Mouse (Mus musculus) CH12.LX (cell line): Measurements from ENCODE around the gene Cfap46. TPM values are rescaled to one million over a fixed set of nuclear protein-coding genes. Genes with fewer than 3 reads are reported as not detected.

Source experiments
- DNase-seq: peaks from one replicate; pipeline ENCODE4 v3.0.0-alpha.2; 2013; ENCODE audit errors: extremely low read depth
- H3K27ac ChIP-seq: 2 replicates; pipeline ENCODE4 v1.5.1; 2012; ENCODE audit warnings: low read depth, mild to moderate bottlenecking, control low read depth, moderate library complexity; ENCODE audit not compliant: insufficient read depth
- H3K27me3 ChIP-seq: replicated peaks from 2 replicates; pipeline ENCODE3; 2012; ENCODE audit warnings: inconsistent platforms
- H3K36me3 ChIP-seq, 2 experiments: replicated peaks in 1 of 2; 2 replicates each; pipeline versions ENCODE3 to v1.6.1; 2012; ENCODE audit warnings: inconsistent platforms in 1 of 2, low read length in 1 of 2, mild to moderate bottlenecking in 1 of 2, mixed read lengths in 1 of 2, moderate library complexity in 1 of 2; ENCODE audit not compliant: control insufficient read depth in 1 of 2, insufficient read depth in 1 of 2
- H3K4me1 ChIP-seq, 2 experiments: 2 replicates each; pipeline ENCODE4 v1.6.1; 2012; ENCODE audit warnings: inconsistent platforms in 1 of 2, moderate library complexity in 1 of 2; ENCODE audit not compliant: insufficient read depth in 2 of 2, control insufficient read depth in 1 of 2
- H3K4me2 ChIP-seq: 2 replicates; pipeline ENCODE4 v1.6.1; 2012; ENCODE audit warnings: low read depth, mild to moderate bottlenecking, control low read depth; ENCODE audit not compliant: poor library complexity, insufficient read depth, severe bottlenecking
- H3K4me3 ChIP-seq, 3 experiments: fragments of 150-350 bp in 1 of 3; sonication (generic) in 1 of 3; replicated peaks in 1 of 3; 2 replicates each; pipeline versions ENCODE3 to v1.5.1; 2011 to 2012; ENCODE audit warnings: low read depth in 2 of 3, low read length in 2 of 3, mild to moderate bottlenecking in 2 of 3, moderate library complexity in 2 of 3, control low read depth in 1 of 3, improper control_type of control experiment in 1 of 3, inconsistent platforms in 1 of 3, mixed read lengths in 1 of 3; ENCODE audit not compliant: poor library complexity in 1 of 3
- H3K79me2 ChIP-seq: replicated peaks from 2 replicates; pipeline ENCODE4 v1.6.1; 2012; ENCODE audit warnings: mild to moderate bottlenecking, moderate library complexity; ENCODE audit not compliant: control insufficient read depth, poor library complexity, insufficient read depth, severe bottlenecking; ENCODE audit errors: extremely low read depth
- H3K9ac ChIP-seq: 2 replicates; pipeline ENCODE4 v1.6.1; 2012; ENCODE audit warnings: low read depth, mild to moderate bottlenecking, control low read depth, moderate library complexity; ENCODE audit not compliant: insufficient read depth
- H3K9me3 ChIP-seq: replicated peaks from 2 replicates; pipeline ENCODE3; 2012; ENCODE audit warnings: low read length, inconsistent platforms, mixed read lengths
- BHLHE40 ChIP-seq: IDR thresholded peaks from 2 replicates; pipeline ENCODE4 v1.6.1; 2011; ENCODE audit warnings: mild to moderate bottlenecking, low read depth, low read length, improper control_type of control experiment
- E2F4 ChIP-seq: IDR thresholded peaks from 2 replicates; pipeline ENCODE4 v1.6.1; 2011; ENCODE audit warnings: low read depth, low read length, improper control_type of control experiment; ENCODE audit not compliant: insufficient replicate concordance
- EP300 ChIP-seq: IDR thresholded peaks from 2 replicates; pipeline ENCODE4 v1.6.1; 2011; ENCODE audit warnings: low read length, improper control_type of control experiment
- ETS1 ChIP-seq: conservative IDR thresholded peaks from 2 replicates; pipeline ENCODE4 v1.6.1; 2012; ENCODE audit warnings: low read depth, mild to moderate bottlenecking, inconsistent platforms, low read length, improper control_type of control experiment, moderate library complexity
- GABPA ChIP-seq: IDR thresholded peaks from 2 replicates; pipeline ENCODE4 v1.6.1; 2012; ENCODE audit warnings: low read depth, low read length, improper control_type of control experiment, inconsistent platforms; ENCODE audit not compliant: insufficient replicate concordance
- HCFC1 ChIP-seq: IDR thresholded peaks from 2 replicates; pipeline ENCODE4 v1.6.1; 2012; ENCODE audit warnings: low read depth, mild to moderate bottlenecking, inconsistent platforms, low read length, improper control_type of control experiment
- IRF4 ChIP-seq: IDR thresholded peaks from 2 replicates; pipeline ENCODE4 v1.6.1; 2014; ENCODE audit warnings: low read depth, mild to moderate bottlenecking, inconsistent platforms, low read length, improper control_type of control experiment
- JUN ChIP-seq: IDR thresholded peaks from 2 replicates; pipeline ENCODE4 v1.6.1; 2011; ENCODE audit warnings: low read depth, mild to moderate bottlenecking, low read length, improper control_type of control experiment, moderate library complexity; ENCODE audit not compliant: insufficient read depth
- JUND ChIP-seq: conservative IDR thresholded peaks from 2 replicates; pipeline ENCODE4 v1.6.1; 2011; ENCODE audit warnings: low read depth, low read length, improper control_type of control experiment
- MAFK ChIP-seq: IDR thresholded peaks from 2 replicates; pipeline ENCODE4 v1.6.1; 2011; ENCODE audit warnings: low read length, improper control_type of control experiment; ENCODE audit not compliant: insufficient replicate concordance
- MAX ChIP-seq: IDR thresholded peaks from 2 replicates; pipeline ENCODE4 v1.6.1; 2011; ENCODE audit warnings: low read length, improper control_type of control experiment
- MAZ ChIP-seq: IDR thresholded peaks from 2 replicates; pipeline ENCODE4 v1.6.1; 2012; ENCODE audit warnings: low read depth, mild to moderate bottlenecking, inconsistent platforms, low read length, improper control_type of control experiment, moderate library complexity
- MEF2A ChIP-seq: IDR thresholded peaks from 2 replicates; pipeline ENCODE4 v1.6.1; 2014; ENCODE audit warnings: low read depth, mild to moderate bottlenecking, inconsistent platforms, low read length, improper control_type of control experiment, borderline replicate concordance
- MYC ChIP-seq: IDR thresholded peaks from 2 replicates; pipeline ENCODE4 v1.6.1; 2011; ENCODE audit warnings: low read depth, mild to moderate bottlenecking, improper control_type of control experiment, low read length
- NELFE ChIP-seq: IDR thresholded peaks from 2 replicates; pipeline ENCODE4 v1.6.1; 2011; ENCODE audit warnings: low read depth, low read length, improper control_type of control experiment
- NRF1 ChIP-seq: IDR thresholded peaks from 2 replicates; pipeline ENCODE4 v1.6.1; 2014; ENCODE audit warnings: low read depth, mild to moderate bottlenecking, inconsistent platforms, low read length, improper control_type of control experiment, moderate library complexity
- POLR2A ChIP-seq: IDR thresholded peaks from 2 replicates; pipeline ENCODE4 v1.6.1; 2011; ENCODE audit warnings: low read depth, mild to moderate bottlenecking, improper control_type of control experiment, low read length
- POLR2AphosphoS2 ChIP-seq: IDR thresholded peaks from 2 replicates; pipeline ENCODE4 v1.6.1; 2011; ENCODE audit warnings: low read depth, low read length, improper control_type of control experiment
- RCOR1 ChIP-seq: conservative IDR thresholded peaks from 2 replicates; pipeline ENCODE4 v1.6.1; 2012; ENCODE audit warnings: low read depth, mild to moderate bottlenecking, inconsistent platforms, low read length, improper control_type of control experiment
- SIN3A ChIP-seq: IDR thresholded peaks from 2 replicates; pipeline ENCODE4 v1.6.1; 2012; ENCODE audit warnings: low read length, improper control_type of control experiment, inconsistent platforms
- SMC3 ChIP-seq: IDR thresholded peaks from 2 replicates; pipeline ENCODE4 v1.6.1; 2011; ENCODE audit warnings: low read depth, low read length, improper control_type of control experiment
- TBP ChIP-seq: conservative IDR thresholded peaks from 2 replicates; pipeline ENCODE4 v1.6.1; 2011; ENCODE audit warnings: low read depth, low read length, improper control_type of control experiment
- TCF12 ChIP-seq: IDR thresholded peaks from 2 replicates; pipeline ENCODE4 v1.6.1; 2014; ENCODE audit warnings: low read depth, mild to moderate bottlenecking, inconsistent platforms, low read length, improper control_type of control experiment
- USF2 ChIP-seq: conservative IDR thresholded peaks from 2 replicates; pipeline ENCODE4 v1.6.1; 2011; ENCODE audit warnings: low read depth, low read length, improper control_type of control experiment
- ZMIZ1 ChIP-seq: IDR thresholded peaks from 2 replicates; pipeline ENCODE4 v1.6.1; 2012; ENCODE audit warnings: low read depth, mild to moderate bottlenecking, inconsistent platforms, low read length, improper control_type of control experiment
- dilution Hi-C: fragments of 300-500 bp; cut with MboI; formaldehyde crosslinking; loops from 2 replicates; pipeline ENCODE4 v1.14.3; 2020; ENCODE audit warnings: low sequenced_read_pairs; ENCODE audit not compliant: extremely low pct_unique_long_range_greater_than_20kb, extremely low pct_ligation_motif_present
- in situ Hi-C: fragments of 300-500 bp; cut with MboI; formaldehyde crosslinking; loops from 3 replicates; pipeline ENCODE4 v1.14.3; 2019; ENCODE audit warnings: low sequenced_read_pairs, low pct_ligation_motif_present, low pct_unique_long_range_greater_than_20kb, mixed read lengths
- polyA plus RNA-seq: library from polyadenylated mRNA; unstranded; fragments of >175 nt; gene quantifications from 2 replicates; pipeline ENCODE4 v1.2.1, GENCODE M21; 2012; ENCODE audit warnings: low read depth; ENCODE audit not compliant: insufficient read length
- total RNA-seq, 2 experiments: library from RNA; depleted of rRNA; stranded (reverse); fragments of 300-350 nt in 1 of 2; fragments of >200 nt in 1 of 2; gene quantifications; 2 replicates each; pipeline ENCODE4 v1.2.3; 2012 to 2014

Gene Cfap46
- total and polyA plus RNA-seq, 3 experiments = 0.11 to 0.13 (median 0.11) TPM

DNA sequence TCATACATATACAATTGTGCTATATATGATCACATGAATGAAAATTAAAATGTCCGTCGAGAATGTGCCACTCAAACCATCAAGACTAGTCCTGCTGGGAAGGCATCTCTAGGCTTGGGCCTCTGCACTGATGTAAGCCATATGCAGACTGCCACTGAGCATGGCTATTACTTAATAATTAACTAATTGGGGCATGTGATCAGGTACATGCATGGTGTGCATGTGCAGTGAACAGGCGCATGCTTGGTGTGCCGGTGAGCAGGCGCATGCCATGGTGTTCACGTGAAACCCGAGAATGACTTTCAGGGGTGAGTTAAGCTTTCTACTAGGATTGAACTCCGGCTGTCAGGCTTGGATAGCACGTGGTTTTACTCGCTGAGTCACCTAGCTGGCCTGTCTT is 124.0 kb downstream of the Cfap46 start:
- TF ChIP-seq JUND (no peak), SMC3 (no peak), TBP (no peak), ZMIZ1 (no peak), MAFK (no peak), BHLHE40 (no peak), POLR2A (no peak), JUN (no peak), NELFE (no peak), POLR2AphosphoS2 (no peak), NRF1 (no peak), MEF2A (no peak), IRF4 (no peak), MAX (no peak), MAZ (no peak), GABPA (no peak), USF2 (no peak), TCF12 (no peak), ETS1 (no peak)
- TF ChIP-seq, all 38 proteins: peak for 0
- Histone ChIP-seq H3K27me3 (no peaks in the 10 kb centered on the region), H3K9ac (no peak overlapping the region), H3K4me1 (peaks cover 0 to 8% of the 10 kb centered on the region in 2 experiments; a peak in 2 of 4 replicates), H3K79me2 (no peaks in the 10 kb centered on the region), H3K4me2 (no peak overlapping the region), H3K4me3 (no peak overlapping the region), H3K36me3 (peaks cover 0 to 28% of the 10 kb centered on the region in 2 experiments), H3K27ac (no peak overlapping the region), H3K9me3 (no peaks in the 10 kb centered on the region)
- no peak for DNase-seq
- dilution Hi-C loops (no loop called here), in situ Hi-C loops (no loop called here)

DNA sequence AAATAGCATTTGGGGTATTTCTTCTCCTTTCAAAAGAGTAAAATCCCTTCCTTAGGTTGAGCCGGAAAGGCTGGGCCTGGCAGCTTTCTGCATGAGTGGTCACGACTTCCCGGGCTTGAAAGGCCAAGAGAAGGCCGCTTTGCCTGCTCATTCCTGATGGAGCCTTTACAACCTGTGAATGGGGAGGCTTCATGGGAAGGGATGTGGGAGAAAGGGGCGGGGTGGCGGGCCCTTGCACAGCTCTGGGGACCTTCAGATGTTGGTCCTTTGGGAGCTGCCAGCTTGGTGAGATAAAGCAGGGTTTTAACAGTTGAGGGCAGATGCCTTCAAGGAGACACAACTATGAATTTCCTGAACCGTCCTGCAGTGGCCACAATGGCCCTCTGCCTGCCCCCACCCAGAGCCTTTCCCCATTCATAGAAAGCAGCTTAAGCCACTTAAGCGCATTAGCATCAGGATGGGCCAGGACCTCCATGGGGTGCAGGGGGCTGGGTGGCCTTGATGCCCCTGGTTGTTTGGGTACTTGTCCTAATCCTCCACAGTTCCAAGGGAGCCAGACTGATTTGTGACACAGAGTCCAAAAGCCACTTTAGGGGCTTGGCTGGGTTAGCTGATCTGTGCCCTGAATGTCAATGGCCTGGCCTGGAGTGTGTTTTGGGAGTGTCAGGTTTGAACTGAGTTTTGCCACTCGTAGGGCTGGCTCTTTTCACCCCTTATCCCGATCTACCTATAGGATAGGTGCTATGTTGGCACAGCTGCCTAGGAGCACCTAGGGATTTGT is 126.7 kb downstream of the Cfap46 start:
- Histone ChIP-seq H3K4me3 (no peak overlapping the region), H3K4me2 (no peak overlapping the region), H3K9me3 (no peaks in the 10 kb centered on the region), H3K9ac (no peak overlapping the region), H3K36me3 (peaks cover 0 to 21% of the 10 kb centered on the region in 2 experiments), H3K4me1 (0 out of 4 replicates have a peak, but pooled peaks cover 0 to 3% of the 10 kb centered on the region in 2 experiments), H3K79me2 (no peaks in the 10 kb centered on the region), H3K27me3 (no peaks in the 10 kb centered on the region), H3K27ac (no peak overlapping the region)
- TF ChIP-seq EP300 (no peak), RCOR1 (no peak), SIN3A (no peak), TCF12 (no peak), BHLHE40 (no peak), GABPA (no peak), MAZ (no peak), E2F4 (no peak), SMC3 (no peak), MYC (no peak), HCFC1 (no peak)
- DNase-seq = no peak
- dilution Hi-C loops = no loop called here
- in situ Hi-C loops = no loop called here
